Mouse (Mus musculus) 3134 (cell line): ENCODE data around the gene Igf1r.

ENCODE experiments used
- DNase-seq: peaks from one replicate; pipeline ENCODE4 v3.0.0-alpha.2; 2011; ENCODE audit warnings: low spot score; ENCODE audit not compliant: insufficient read length; ENCODE audit errors: extremely low read depth

The Igf1r gene

GRCm38 (mm10) chr7:68111532-68111931, 158.9 kb downstream of the Igf1r start:
- no peak for DNase-seq

GRCm38 (mm10) chr7:68112582-68112981, 160.0 kb downstream of the Igf1r start:
- no peak for DNase-seq

GRCm38 (mm10) chr7:68114364-68114763, 161.7 kb downstream of the Igf1r start:
- no peak for DNase-seq

- DNase-seq: no peak
Measured at GRCm38 (mm10) chr7:68114983-68115715, 162.5 kb downstream of the Igf1r start.

- DNase-seq: no peak
Measured at GRCm38 (mm10) chr7:68117567-68117966, 164.9 kb downstream of the Igf1r start.

GRCm38 (mm10) chr7:68117981-68118380, 165.4 kb downstream of the Igf1r start:
- no peak for DNase-seq

GRCm38 (mm10) chr7:68119605-68120004, 167.0 kb downstream of the Igf1r start:
- no peak for DNase-seq

- DNase-seq: no peak
Measured at GRCm38 (mm10) chr7:68122418-68122817, 169.8 kb downstream of the Igf1r start.

- no peak for DNase-seq
Measured at GRCm38 (mm10) chr7:68125347-68125746, 172.7 kb downstream of the Igf1r start.

- no peak for DNase-seq
Measured at GRCm38 (mm10) chr7:68127799-68128261, 175.2 kb downstream of the Igf1r start.

GRCm38 (mm10) chr7:68128271-68128674, 175.6 kb downstream of the Igf1r start:
- no peak for DNase-seq

GRCm38 (mm10) chr7:68129077-68129511, 176.5 kb downstream of the Igf1r start:
- peak; percentile 87 for DNase-seq

- peak; percentile 42 for DNase-seq
Measured at GRCm38 (mm10) chr7:68129546-68130253, 177.1 kb downstream of the Igf1r start.

GRCm38 (mm10) chr7:68130950-68131580, 178.4 kb downstream of the Igf1r start:
- DNase-seq: no peak

GRCm38 (mm10) chr7:68133679-68134078, 181.1 kb downstream of the Igf1r start:
- no peak for DNase-seq

GRCm38 (mm10) chr7:68134948-68135347, 182.3 kb downstream of the Igf1r start:
- no peak for DNase-seq

- no peak for DNase-seq
Measured at GRCm38 (mm10) chr7:68136056-68136455, 183.4 kb downstream of the Igf1r start.

GRCm38 (mm10) chr7:68139384-68139783, 186.8 kb downstream of the Igf1r start:
- no peak for DNase-seq

GRCm38 (mm10) chr7:68140041-68140807, 187.6 kb downstream of the Igf1r start:
- DNase-seq: no peak

GRCm38 (mm10) chr7:68144266-68144665, 191.6 kb downstream of the Igf1r start:
- DNase-seq: no peak
